Mouse (Mus musculus): Measurements from ENCODE around the gene Tfap2e.

Gene Tfap2e

DNA sequence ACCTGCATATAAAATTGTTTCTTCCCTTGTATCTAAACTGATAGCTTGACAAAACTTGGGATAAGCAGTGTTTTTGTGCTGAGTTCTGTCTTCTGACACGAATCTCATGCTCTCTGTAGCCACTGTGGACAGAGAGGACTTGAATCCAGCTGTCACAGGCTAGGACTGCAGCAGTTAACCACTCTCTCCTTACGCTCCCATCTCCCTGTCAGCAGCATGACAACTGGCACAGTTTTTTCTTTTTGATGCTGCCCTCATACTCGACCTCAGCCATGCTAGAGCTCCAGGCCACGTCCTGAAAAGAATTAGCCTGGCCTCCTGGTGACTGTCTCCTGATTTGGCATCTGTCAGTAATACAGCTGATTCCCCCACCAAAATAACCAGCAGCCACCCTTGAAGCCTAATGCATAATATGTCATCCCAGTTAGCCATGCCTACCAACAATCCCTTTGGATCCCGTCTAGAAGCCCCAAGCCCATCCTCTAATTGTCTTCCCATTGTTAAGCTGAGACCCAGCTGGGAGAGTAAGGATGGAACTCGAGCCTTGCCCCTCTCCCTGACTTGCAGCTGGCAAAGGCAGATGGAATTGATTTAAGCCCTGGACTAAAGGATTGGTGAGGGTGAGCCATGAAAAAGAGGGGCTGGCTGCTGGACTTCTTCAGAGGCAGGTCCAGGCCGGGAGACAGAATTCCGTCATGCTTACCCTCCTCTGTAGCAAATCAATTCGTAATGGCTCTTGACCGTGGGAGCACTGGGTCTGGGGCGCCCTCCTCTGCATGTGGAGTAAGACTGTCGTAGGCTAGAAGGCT is 29.2 kb downstream of the Tfap2e start:
- no peak for DNase-seq (ENCODE audit: low read depth, low spot score)

GRCm38 (mm10) chr4:126696908-126697307 is 39.1 kb downstream of the Tfap2e start:
- no peak for DNase-seq (ENCODE audit: low read depth, low spot score)

DNA sequence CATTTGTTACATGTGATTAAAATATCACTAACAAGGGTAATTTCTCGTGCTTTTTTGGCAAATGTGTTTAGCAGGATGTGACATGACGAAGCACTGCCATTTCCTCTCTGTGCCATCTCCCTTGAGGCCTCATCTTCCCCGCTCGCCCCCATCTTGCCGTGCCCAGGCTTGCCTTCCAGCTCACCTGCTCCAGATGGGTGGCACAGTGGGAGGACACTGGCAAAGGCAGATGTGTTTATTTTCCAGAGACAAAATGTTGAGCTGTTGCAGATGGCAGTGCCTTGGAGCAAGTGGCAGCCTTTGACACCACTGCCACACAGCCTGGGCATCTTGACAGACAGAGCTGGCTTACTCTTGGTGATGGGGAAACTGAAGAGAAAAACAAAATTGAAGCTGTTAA is 43.0 kb downstream of the Tfap2e start:
- DNase-seq (ENCODE audit: low read depth, low spot score), result no peak

DNA sequence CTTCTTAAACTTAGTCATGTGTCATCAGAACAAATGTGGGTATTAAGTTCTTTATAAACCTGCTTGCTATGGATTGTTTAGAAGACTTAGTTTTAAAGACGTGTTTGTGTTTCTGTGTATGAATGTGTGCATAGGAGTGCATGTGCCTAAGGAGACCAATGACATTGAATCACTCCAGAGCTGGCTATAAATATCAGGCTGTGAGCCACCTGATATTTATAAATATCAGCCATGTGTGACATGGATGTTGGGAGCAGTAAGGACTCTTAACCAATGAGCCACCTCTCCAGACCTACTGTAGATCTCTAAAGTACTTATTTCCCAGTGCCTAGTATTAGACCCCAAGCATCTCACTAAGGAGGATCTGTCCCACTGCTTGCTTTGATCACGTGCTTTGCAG is 46.6 kb downstream of the Tfap2e start:
- DNase-seq (ENCODE audit: low read depth, low spot score), result no peak

GRCm38 (mm10) chr4:126683084-126683483 is 53.0 kb downstream of the Tfap2e start:
- DNase-seq (ENCODE audit: low read depth, low spot score), result no peak

DNA sequence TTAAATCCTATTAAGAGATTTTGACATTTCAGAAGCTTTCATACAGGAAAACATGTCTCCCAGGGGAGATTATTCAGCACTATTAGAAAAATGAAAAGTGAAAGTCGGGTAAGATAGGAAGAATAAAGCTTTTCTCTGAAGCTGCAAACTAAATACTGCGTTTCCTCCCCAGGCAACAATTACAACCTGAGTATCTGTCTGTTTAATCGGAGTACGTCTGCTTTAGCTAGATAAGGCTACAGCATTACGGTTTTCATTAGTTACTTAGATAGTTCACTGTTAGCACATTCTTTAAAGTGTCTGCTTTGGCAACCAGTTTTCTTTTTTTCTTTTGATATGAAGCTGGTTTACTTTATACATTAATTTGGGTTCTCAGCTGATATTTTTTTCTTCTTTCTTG is 53.7 kb downstream of the Tfap2e start:
- DNase-seq (ENCODE audit: low read depth, low spot score), result no peak

DNA sequence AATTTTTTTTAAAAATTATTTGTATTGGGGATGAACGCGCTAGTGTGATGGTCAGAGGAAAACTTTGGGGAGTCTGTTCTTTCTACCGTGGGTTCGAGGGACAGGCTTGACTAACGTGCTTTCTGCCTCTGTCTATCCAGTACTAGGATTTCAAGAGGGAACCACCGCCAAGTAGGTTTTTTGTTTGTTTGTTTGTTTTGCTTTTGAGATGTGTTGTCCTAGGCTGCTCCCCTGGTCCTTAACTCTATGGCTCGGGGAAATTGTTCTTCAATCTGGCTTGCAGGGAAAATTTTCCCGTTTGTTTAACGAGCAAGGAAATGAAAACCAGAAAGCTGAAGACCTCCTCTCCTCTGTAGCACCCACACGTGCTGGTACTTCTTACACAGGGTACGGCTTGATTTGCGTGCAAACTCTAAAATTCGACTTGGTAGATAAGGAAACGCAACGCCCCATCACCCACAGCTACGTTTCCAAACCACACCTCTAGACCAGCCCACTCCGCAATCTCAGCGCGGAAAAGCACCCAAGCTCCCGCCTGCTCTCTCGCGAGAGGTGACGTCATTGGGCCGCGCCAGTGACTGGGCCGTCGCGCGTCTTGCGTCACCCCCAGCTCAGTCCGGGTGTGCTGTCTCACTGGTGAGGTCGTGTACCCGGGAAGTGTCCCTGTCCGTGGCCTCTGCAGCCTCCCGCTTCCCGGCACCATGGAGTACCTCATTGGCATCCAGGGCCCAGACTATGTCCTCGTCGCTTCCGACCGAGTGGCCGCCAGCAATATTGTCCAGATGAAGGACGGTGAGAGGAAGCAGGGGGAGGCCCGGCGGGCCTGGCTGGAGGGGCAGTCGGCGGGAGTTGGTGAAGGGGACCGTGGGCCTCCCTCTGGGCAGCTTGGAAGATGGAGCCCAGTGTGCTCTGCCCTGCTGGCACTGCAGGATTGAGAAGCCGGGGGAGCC is 58.7 kb downstream of the Tfap2e start, which contains the start of gene Psmb2:
Psmb2 (plus strand) TSS at position 577 of the 950 bp plus-strand sequence.
- peak; percentile 99 for DNase-seq (ENCODE audit: low read depth, low spot score)

DNA sequence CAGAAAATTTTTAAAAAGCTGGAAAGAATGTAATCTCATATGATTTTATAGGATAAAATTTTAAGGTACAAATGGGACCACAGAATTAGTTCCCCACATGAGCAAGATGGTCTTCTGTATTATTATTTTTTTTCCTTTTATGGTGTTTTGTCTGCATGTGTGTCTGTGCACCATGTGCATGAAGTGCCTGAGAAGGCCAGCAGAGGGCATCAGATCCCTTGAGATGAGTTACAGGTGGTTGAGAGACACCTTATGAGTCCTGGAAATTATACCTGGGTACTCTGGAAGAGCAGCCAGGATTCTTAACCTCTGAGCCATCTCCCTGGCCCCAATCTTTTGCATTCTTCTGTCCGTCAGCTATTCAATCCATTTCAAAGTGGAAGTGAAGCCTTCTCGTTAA is 69.0 kb downstream of the Tfap2e start:
- DNase-seq (ENCODE audit: low read depth, low spot score), result peak; percentile 69

Measured in ZHBTc4 (cell line).